ENCODE assay signal across 28 mouse cellular contexts in the genomic region with DNA sequence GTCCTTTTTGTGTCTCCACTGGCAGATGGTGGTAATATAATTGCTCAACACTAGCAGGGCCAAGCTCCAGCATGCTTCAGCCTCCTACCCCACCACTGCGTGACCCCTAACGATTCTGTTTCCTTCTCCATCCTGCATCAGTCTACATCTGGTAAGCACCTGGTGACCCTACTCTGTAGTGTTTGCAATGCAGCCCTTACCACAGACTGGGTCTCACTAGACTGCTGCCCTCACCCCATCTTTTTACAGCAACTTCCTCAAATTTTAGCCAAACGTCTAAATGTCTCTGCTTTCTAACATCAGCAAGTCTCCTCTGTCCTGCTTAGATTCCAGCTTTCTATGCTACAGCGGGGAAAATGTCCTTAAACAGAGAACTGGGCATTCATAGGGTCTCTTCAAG. TPM values are rescaled to one million over a fixed set of nuclear protein-coding genes. Genes with fewer than 3 reads are reported as not detected.
DNase-seq lines count a peak whose midpoint lies in the region; ATAC-seq and TF ChIP-seq lines count a peak whose summit lies in the region.
"Had no signal": no experiment of that assay in that cellular context is flagged by ENCODE, and none has a peak within 500 bp of the region (broad histone marks: within the 10 kb centered on the region; RNA-seq: fewer than 3 reads in every experiment).

No protein-coding gene starts in this region.

- TF ChIP-seq CTCF in C2C12 (IDR thresholded peaks at IDR 0.05; ENCODE audit: control insufficient read depth, insufficient read depth, insufficient read length): no peak
- TF ChIP-seq CTCF in small intestine, adult 2 months (IDR thresholded peaks at IDR 0.05; ENCODE audit: extremely low read depth, insufficient read length, insufficient replicate concordance, low read depth, low read length): no peak

- H3K4me2 ChIP-seq in forebrain, embryonic 12.5 days: no peak overlapping the region
- H3K4me2 ChIP-seq: embryonic facial prominence, embryonic 12.5 days; embryonic facial prominence, embryonic 15.5 days; forebrain, embryonic 15.5 days; heart, embryonic 12.5 days; heart, embryonic 15.5 days; hindbrain, embryonic 14.5 days had no signal

- H3K27me3 ChIP-seq in C2C12 (ENCODE audit: control insufficient read depth, insufficient read depth, insufficient read length): no peaks in the 10 kb centered on the region
- H3K27me3 ChIP-seq in small intestine, adult 2 months (ENCODE audit: control insufficient read depth, insufficient read depth, low read length): no peaks in the 10 kb centered on the region
- no peaks in the 10 kb centered on the region for H3K27me3 ChIP-seq in forebrain, embryonic 12.5 days
- H3K27me3 ChIP-seq: embryonic facial prominence, embryonic 12.5 days; embryonic facial prominence, embryonic 15.5 days; forebrain, embryonic 15.5 days; heart, embryonic 12.5 days; heart, embryonic 15.5 days; Patski had no signal

- no peak overlapping the region for H3K9ac ChIP-seq in forebrain, embryonic 12.5 days
- H3K9ac ChIP-seq: embryonic facial prominence, embryonic 12.5 days; embryonic facial prominence, embryonic 15.5 days; forebrain, embryonic 15.5 days; heart, embryonic 12.5 days; heart, embryonic 15.5 days; hindbrain, embryonic 14.5 days had no signal

- ATAC-seq in granulocyte monocyte progenitor cell, adult 5-6 weeks (replicated peaks; ENCODE audit: poor library complexity, severe bottlenecking): peak; percentile 84
- ATAC-seq in forebrain, embryonic 12.5 days (ENCODE audit: low FRiP score): no peak
- ATAC-seq: forebrain, embryonic 15.5 days; Patski had no signal

- no peaks in the 10 kb centered on the region for H3K36me3 ChIP-seq in C2C12 (ENCODE audit: control insufficient read depth, insufficient read depth)
- peaks cover 11% of the 10 kb centered on the region; the same call in 1 of the 2 replicates for H3K36me3 ChIP-seq in small intestine, adult 2 months (ENCODE audit: control insufficient read depth, insufficient read depth, low read length)
- no peaks in the 10 kb centered on the region; the same call in 1 of the 2 replicates for H3K36me3 ChIP-seq in forebrain, embryonic 12.5 days (replicated peaks)
- H3K36me3 ChIP-seq: heart, embryonic 15.5 days had no signal

- no peak for TF ChIP-seq POLR2A in small intestine, adult 2 months (IDR thresholded peaks at IDR 0.05; ENCODE audit: low read depth, low read length)

- peak overlapping the region; percentile 45 for H3K27ac ChIP-seq in small intestine, adult 2 months (ENCODE audit: insufficient read depth, low read depth, low read length)
- H3K27ac ChIP-seq in forebrain, embryonic 12.5 days: no peak overlapping the region
- H3K27ac ChIP-seq: embryonic facial prominence, embryonic 12.5 days; embryonic facial prominence, embryonic 15.5 days; forebrain, embryonic 15.5 days; heart, embryonic 15.5 days; hindbrain, embryonic 14.5 days had no signal

- H3K9me3 ChIP-seq in forebrain, embryonic 12.5 days: no peaks in the 10 kb centered on the region
- H3K9me3 ChIP-seq: embryonic facial prominence, embryonic 12.5 days; embryonic facial prominence, embryonic 15.5 days; forebrain, embryonic 15.5 days; heart, embryonic 12.5 days; heart, embryonic 15.5 days had no signal

- 87% methylated on average over 4 of the region's 4 CpGs for WGBS in small intestine, adult 2 months
- 88% methylated on average over 4 of the region's 4 CpGs for WGBS in forebrain, embryonic 12.5 days

- peak; percentile 17 for DNase-seq in testis, postnatal 10 days (ENCODE audit: low spot score)
- DNase-seq in testis, postnatal 14 days (ENCODE audit: low spot score): no peak
- no peak for DNase-seq in cerebellum, adult 9-10 months
- DNase-seq in urinary bladder, postnatal 36 days (ENCODE audit: low spot score in 2 of 2): no peak
- DNase-seq: adrenal gland, adult 8-10 months; adrenal gland, postnatal 25 days; cerebellum, adult 11-12 months; cerebellum, adult 8-10 months; cerebellum, postnatal 14 days; gastrocnemius, postnatal 10 days; gastrocnemius, postnatal 36 days; heart, adult 18-20 months; heart, postnatal 10 days; heart, postnatal 4 days; kidney, adult 18-20 months had no signal

- peaks cover 17% of the 10 kb centered on the region; the same call in 1 of the 2 replicates for H3K4me1 ChIP-seq in small intestine, adult 2 months (ENCODE audit: control insufficient read depth, insufficient read depth, insufficient read length, low read length)
- H3K4me1 ChIP-seq in forebrain, embryonic 12.5 days: no peaks in the 10 kb centered on the region
- H3K4me1 ChIP-seq: embryonic facial prominence, embryonic 12.5 days; embryonic facial prominence, embryonic 15.5 days; forebrain, embryonic 15.5 days; heart, embryonic 12.5 days; heart, embryonic 15.5 days had no signal

- no peaks in the 10 kb centered on the region for H3K79me2 ChIP-seq in C2C12 (ENCODE audit: control insufficient read depth, insufficient read depth)

- H3K4me3 ChIP-seq in C2C12 (ENCODE audit: insufficient read depth, poor library complexity, severe bottlenecking): no peak overlapping the region
- no peak overlapping the region for H3K4me3 ChIP-seq in small intestine, adult 2 months (ENCODE audit: low read depth, low read length)
- H3K4me3 ChIP-seq in forebrain, embryonic 12.5 days (replicated peaks): no peak overlapping the region
- H3K4me3 ChIP-seq: embryonic facial prominence, embryonic 12.5 days; embryonic facial prominence, embryonic 15.5 days; forebrain, embryonic 15.5 days; heart, embryonic 12.5 days; heart, embryonic 15.5 days had no signal

- no peak overlapping the region for H3ac ChIP-seq in C2C12 (ENCODE audit: control insufficient read depth, insufficient read length, low read depth)

- no peaks in the 10 kb centered on the region for H3K79me3 ChIP-seq in C2C12 (ENCODE audit: low read depth)

TF ChIP-seq in C2C12, 6 proteins besides CTCF, POLR2A, EP300 and RAD21:
- peak; percentile 18 for TF ChIP-seq CEBPB (IDR thresholded peaks at IDR 0.05; ENCODE audit: low read depth)
- TF ChIP-seq MYOG (IDR thresholded peaks at IDR 0.05; ENCODE audit: control insufficient read depth, extremely low read depth, insufficient read length): no peak

RNA-seq across cellular contexts. Expression of gene AU040320, which starts 17.5 kb away (rescaled TPM):
- polyA plus RNA-seq in C2C12 (2012; fragmentation: generic; extraction: Trizol): 20.2 TPM
- total RNA-seq in granulocyte monocyte progenitor cell, adult 5-6 weeks (2014; fragmentation: Nextera tagmentation): 15.4 and 16.2 TPM in 2 replicates
- 13.2 and 16.8 TPM in 2 replicates for total RNA-seq in granulocyte monocyte progenitor cell, adult 5-6 weeks (2017)
- polyA plus RNA-seq in small intestine, adult 2 months (2012; rRNA removed): 82.5 and 182 TPM in 2 replicates
- polyA plus RNA-seq in forebrain, embryonic 12.5 days (2016; fragmentation: Nextera tagmentation; extraction: Ambion mirVana): 32.9 and 33.5 TPM in 2 replicates

RNA-seq across cellular contexts. Expression of gene Ncdn, which starts 17.6 kb away (rescaled TPM):
- polyA plus RNA-seq in C2C12 (2012; fragmentation: generic; extraction: Trizol): 42.4 TPM
- total RNA-seq in granulocyte monocyte progenitor cell, adult 5-6 weeks (2014; fragmentation: Nextera tagmentation): 13.0 and 17.9 TPM in 2 replicates
- 6.3 and 10.1 TPM in 2 replicates for total RNA-seq in granulocyte monocyte progenitor cell, adult 5-6 weeks (2017)
- polyA plus RNA-seq in small intestine, adult 2 months (2012; rRNA removed): 15.7 and 27.2 TPM in 2 replicates
- polyA plus RNA-seq in forebrain, embryonic 12.5 days (2016; fragmentation: Nextera tagmentation; extraction: Ambion mirVana): 46.4 and 52.3 TPM in 2 replicates

RNA-seq across cellular contexts. Expression of gene Tfap2e, which starts 34.8 kb away (rescaled TPM):
- not detected for polyA plus RNA-seq in C2C12 (2012; fragmentation: generic; extraction: Trizol)
- total RNA-seq in granulocyte monocyte progenitor cell, adult 5-6 weeks (2014; fragmentation: Nextera tagmentation): not detected in 2 replicates
- not detected in 2 replicates for total RNA-seq in granulocyte monocyte progenitor cell, adult 5-6 weeks (2017)
- not detected in 2 replicates for polyA plus RNA-seq in small intestine, adult 2 months (2012; rRNA removed)
- 0.87 and 1.2 TPM in 2 replicates for polyA plus RNA-seq in forebrain, embryonic 12.5 days (2016; fragmentation: Nextera tagmentation; extraction: Ambion mirVana)
- total RNA-seq: adrenal gland, adult 8-10 months; adrenal gland, postnatal 25 days; gastrocnemius, adult 18-20 months; gastrocnemius, postnatal 10 days; gastrocnemius, postnatal 36 days; heart, adult 18-20 months; heart, postnatal 10 days; heart, postnatal 4 days had no signal
- polyA plus RNA-seq: embryonic facial prominence, embryonic 12.5 days; heart, embryonic 12.5 days; heart, embryonic 15.5 days; intestine, embryonic 16.5 days; Patski had no signal
